Mouse (Mus musculus): ENCODE data around the gene Nhej1. TPM values are rescaled to one million over a fixed set of nuclear protein-coding genes. Genes with fewer than 3 reads are reported as not detected.
A peak's percentile ranks its signal among the peaks of the same experiment; 100 is the strongest.

Gene Nhej1
- polyA plus RNA-seq, 1 experiment: 3.7 TPM

DNA sequence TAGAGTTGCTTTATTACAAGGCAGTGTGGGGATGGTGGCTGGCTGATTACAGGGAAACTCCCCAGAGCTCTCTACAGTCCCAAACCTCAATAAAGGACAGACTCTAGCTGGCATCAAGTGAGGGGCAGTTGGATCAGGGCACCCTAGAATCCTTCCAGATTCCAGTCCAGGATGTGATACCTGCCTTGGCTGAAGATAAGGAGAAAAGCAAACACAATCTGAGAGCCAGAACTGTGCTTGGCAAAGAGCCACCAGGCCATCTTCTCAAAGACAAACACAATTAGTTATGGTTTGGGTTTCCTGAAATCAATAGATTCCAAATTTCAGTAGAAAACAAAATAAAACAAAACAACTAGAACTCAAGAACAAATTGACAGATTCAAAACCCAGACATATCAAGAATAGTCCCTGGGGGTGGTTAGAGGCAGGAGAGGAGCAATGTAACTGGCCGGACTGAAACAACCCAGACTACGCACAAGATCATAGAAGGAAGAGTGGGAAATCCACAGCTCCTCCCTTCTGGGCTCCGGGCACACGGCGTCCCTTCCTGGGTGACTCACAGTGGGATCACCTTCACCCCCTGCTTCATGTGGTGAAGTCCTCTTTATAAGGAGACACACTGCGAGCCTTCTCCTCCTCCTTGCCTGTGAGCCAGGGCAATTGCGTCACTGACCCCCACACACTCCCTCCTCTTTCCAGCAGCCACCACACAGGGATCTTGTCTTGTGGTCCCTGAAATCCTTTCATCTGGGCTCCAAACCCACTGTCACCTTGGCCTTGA, 100.4 kb downstream of the Nhej1 start:
- no peak for TF ChIP-seq CTCF (IDR thresholded peaks at IDR 0.05; ENCODE audit: low read depth, low read length)
- TF ChIP-seq EP300 (IDR thresholded peaks at IDR 0.05; ENCODE audit: insufficient read depth, low read depth, low read length): no peak
- no peak for TF ChIP-seq POLR2A (IDR thresholded peaks at IDR 0.05; ENCODE audit: insufficient read depth, low read length)

GRCm38 (mm10) chr1:75022216-75022615, 102.8 kb downstream of the Nhej1 start:
- Histone ChIP-seq H3K9me3 (replicated peaks; ENCODE audit: control insufficient read depth, insufficient read depth, low read length, poor library complexity, severe bottlenecking) (no peaks in the 10 kb centered on the region), H3K9ac (ENCODE audit: low read depth, poor library complexity, severe bottlenecking) (no peak overlapping the region), H3K27ac (ENCODE audit: insufficient read depth, low read length) (no peak overlapping the region), H3K27me3 (ENCODE audit: control insufficient read depth, insufficient read depth, low read length, poor library complexity, severe bottlenecking) (no peaks in the 10 kb centered on the region; the same call in 1 of the 2 replicates), H3K4me1 (ENCODE audit: control insufficient read depth, insufficient read depth, low read length) (no peaks in the 10 kb centered on the region), H3K36me3 (ENCODE audit: control insufficient read depth, insufficient read depth, low read length, poor library complexity, severe bottlenecking) (no peaks in the 10 kb centered on the region), H3K4me3 (ENCODE audit: low read depth, low read length) (no peak overlapping the region)
- TF ChIP-seq EP300 (IDR thresholded peaks at IDR 0.05; ENCODE audit: insufficient read depth, low read depth, low read length) (no peak), CTCF (IDR thresholded peaks at IDR 0.05; ENCODE audit: low read depth, low read length) (no peak), POLR2A (IDR thresholded peaks at IDR 0.05; ENCODE audit: insufficient read depth, low read length) (no peak)

More for the DNA sequence above, 100.4 kb downstream of the Nhej1 start:
- no peaks in the 10 kb centered on the region; the same call in 1 of the 2 replicates for H3K27me3 ChIP-seq (ENCODE audit: control insufficient read depth, insufficient read depth, low read length, poor library complexity, severe bottlenecking)
- no peak overlapping the region for H3K27ac ChIP-seq (ENCODE audit: insufficient read depth, low read length)
- H3K9ac ChIP-seq (ENCODE audit: low read depth, poor library complexity, severe bottlenecking): no peak overlapping the region
- no peaks in the 10 kb centered on the region for H3K4me1 ChIP-seq (ENCODE audit: control insufficient read depth, insufficient read depth, low read length)
- no peaks in the 10 kb centered on the region for H3K36me3 ChIP-seq (ENCODE audit: control insufficient read depth, insufficient read depth, low read length, poor library complexity, severe bottlenecking)
- no peaks in the 10 kb centered on the region for H3K9me3 ChIP-seq (replicated peaks; ENCODE audit: control insufficient read depth, insufficient read depth, low read length, poor library complexity, severe bottlenecking)
- no peak overlapping the region for H3K4me3 ChIP-seq (ENCODE audit: low read depth, low read length)

DNA sequence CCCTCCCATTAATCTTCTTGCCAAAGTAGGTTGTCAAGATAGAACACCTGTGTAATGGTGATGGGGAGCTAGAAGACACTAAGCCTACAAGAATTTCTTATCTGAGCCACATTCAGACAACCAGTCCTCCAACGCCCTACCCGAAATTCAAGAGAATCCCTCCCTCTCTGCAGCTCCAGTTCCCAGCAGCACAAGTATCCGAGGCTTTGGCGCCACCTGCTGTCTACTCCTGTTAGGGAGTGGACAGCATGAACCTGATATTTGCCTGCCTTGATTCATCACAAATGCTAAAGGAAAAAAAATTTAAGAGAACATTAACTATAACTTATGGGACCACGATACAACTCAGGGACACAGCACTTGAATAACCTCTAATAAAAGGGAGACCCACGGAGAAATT, 108.2 kb downstream of the Nhej1 start:
- Histone ChIP-seq H3K4me1 (ENCODE audit: control insufficient read depth, insufficient read depth, low read length) (no peaks in the 10 kb centered on the region), H3K27me3 (ENCODE audit: control insufficient read depth, insufficient read depth, low read length, poor library complexity, severe bottlenecking) (no peaks in the 10 kb centered on the region), H3K4me3 (ENCODE audit: low read depth, low read length) (no peak overlapping the region), H3K27ac (ENCODE audit: insufficient read depth, low read length) (no peak overlapping the region), H3K9ac (ENCODE audit: low read depth, poor library complexity, severe bottlenecking) (no peak overlapping the region), H3K36me3 (ENCODE audit: control insufficient read depth, insufficient read depth, low read length, poor library complexity, severe bottlenecking) (no peaks in the 10 kb centered on the region), H3K9me3 (replicated peaks; ENCODE audit: control insufficient read depth, insufficient read depth, low read length, poor library complexity, severe bottlenecking) (no peaks in the 10 kb centered on the region)
- no peak for TF ChIP-seq EP300 (IDR thresholded peaks at IDR 0.05; ENCODE audit: insufficient read depth, low read depth, low read length)
- peak; percentile 92 for TF ChIP-seq CTCF (IDR thresholded peaks at IDR 0.05; ENCODE audit: low read depth, low read length)

GRCm38 (mm10) chr1:75015551-75016265, 109.3 kb downstream of the Nhej1 start:
- Histone ChIP-seq H3K9me3 (replicated peaks; ENCODE audit: control insufficient read depth, insufficient read depth, low read length, poor library complexity, severe bottlenecking) (no peaks in the 10 kb centered on the region), H3K9ac (ENCODE audit: low read depth, poor library complexity, severe bottlenecking) (peak overlapping the region; percentile 40; the same call in 1 of the 2 replicates), H3K36me3 (ENCODE audit: control insufficient read depth, insufficient read depth, low read length, poor library complexity, severe bottlenecking) (no peaks in the 10 kb centered on the region), H3K27ac (ENCODE audit: insufficient read depth, low read length) (no peak overlapping the region), H3K4me3 (ENCODE audit: low read depth, low read length) (no peak overlapping the region), H3K27me3 (ENCODE audit: control insufficient read depth, insufficient read depth, low read length, poor library complexity, severe bottlenecking) (no peaks in the 10 kb centered on the region), H3K4me1 (ENCODE audit: control insufficient read depth, insufficient read depth, low read length) (no peaks in the 10 kb centered on the region)
- TF ChIP-seq EP300 (IDR thresholded peaks at IDR 0.05; ENCODE audit: insufficient read depth, low read depth, low read length): no peak
- TF ChIP-seq CTCF (IDR thresholded peaks at IDR 0.05; ENCODE audit: low read depth, low read length): no peak

DNA sequence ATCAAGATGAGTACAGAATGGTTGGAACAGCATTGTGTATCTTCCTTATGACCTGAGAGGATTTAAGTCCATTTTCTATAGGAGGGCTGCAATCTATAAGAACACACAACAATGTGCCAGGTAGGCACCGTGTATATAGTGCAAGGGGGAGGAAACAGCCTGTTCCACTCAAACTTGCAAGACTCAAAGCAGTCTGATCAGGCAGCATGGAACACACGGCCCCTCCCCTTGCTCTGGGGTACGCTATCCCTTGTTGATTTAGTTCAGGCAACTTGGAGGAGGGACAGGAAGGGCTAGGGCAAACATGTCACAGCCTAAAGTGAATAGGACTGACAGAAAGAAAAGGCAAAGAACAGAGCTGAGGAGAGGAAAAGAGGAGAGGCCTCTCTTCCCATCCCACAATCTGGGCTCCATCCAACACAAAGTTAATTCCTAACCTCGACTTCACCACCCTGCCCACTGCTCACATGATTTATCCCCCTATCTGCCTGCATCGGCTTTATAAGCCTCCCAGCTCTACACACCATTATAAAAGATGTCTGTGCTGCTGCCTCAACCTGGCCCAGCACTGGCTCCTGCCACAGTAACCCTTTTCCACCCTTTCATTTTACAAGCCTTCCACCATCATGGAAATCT, 110.7 kb downstream of the Nhej1 start:
- H3K27me3 ChIP-seq (ENCODE audit: control insufficient read depth, insufficient read depth, low read length, poor library complexity, severe bottlenecking): no peaks in the 10 kb centered on the region
- H3K9me3 ChIP-seq (replicated peaks; ENCODE audit: control insufficient read depth, insufficient read depth, low read length, poor library complexity, severe bottlenecking): no peaks in the 10 kb centered on the region
- H3K4me1 ChIP-seq (ENCODE audit: control insufficient read depth, insufficient read depth, low read length): no peaks in the 10 kb centered on the region
- H3K27ac ChIP-seq (ENCODE audit: insufficient read depth, low read length): no peak overlapping the region
- H3K4me3 ChIP-seq (ENCODE audit: low read depth, low read length): no peak overlapping the region
- TF ChIP-seq EP300 (IDR thresholded peaks at IDR 0.05; ENCODE audit: insufficient read depth, low read depth, low read length): no peak
- TF ChIP-seq CTCF (IDR thresholded peaks at IDR 0.05; ENCODE audit: low read depth, low read length): no peak
- TF ChIP-seq POLR2A (IDR thresholded peaks at IDR 0.05; ENCODE audit: insufficient read depth, low read length): no peak
- H3K9ac ChIP-seq (ENCODE audit: low read depth, poor library complexity, severe bottlenecking): no peak overlapping the region
- no peaks in the 10 kb centered on the region for H3K36me3 ChIP-seq (ENCODE audit: control insufficient read depth, insufficient read depth, low read length, poor library complexity, severe bottlenecking)
